7 mouse cellular contexts compared by ENCODE assay signal in genomic region chr16:30596959-30597681, GRCm38 (mm10). TPM values are rescaled to one million over a fixed set of nuclear protein-coding genes. Genes with fewer than 3 reads are reported as not detected.
A peak's percentile ranks its signal among the peaks of the same experiment; 100 is the strongest.
DNase-seq lines count a peak whose midpoint lies in the region; ATAC-seq and TF ChIP-seq lines count a peak whose summit lies in the region.

No protein-coding gene starts in this region.

- H3K4me2 ChIP-seq in limb, embryonic 12.5 days = peak overlapping the region; percentile 34
- H3K4me2 ChIP-seq in midbrain, embryonic 15.5 days = peak overlapping the region; percentile 46

- H3K36me3 ChIP-seq in embryonic facial prominence, embryonic 10.5 days (replicated peaks) = no peaks in the 10 kb centered on the region
- H3K36me3 ChIP-seq in limb, embryonic 12.5 days = no peaks in the 10 kb centered on the region
- no peaks in the 10 kb centered on the region for H3K36me3 ChIP-seq in midbrain, embryonic 15.5 days (replicated peaks)
- H3K36me3 ChIP-seq in spleen, adult 2 months (ENCODE audit: control insufficient read depth, insufficient read depth, low read length) = peaks cover 12% of the 10 kb centered on the region

- DNase-seq in adrenal gland, postnatal 14 days = peak; percentile 90
- DNase-seq in embryonic facial prominence, embryonic 10.5 days (ENCODE audit: low spot score) = peak; percentile 89
- peak; percentile 97 for DNase-seq in heart, adult 11 months
- peak; percentile 95 for DNase-seq in kidney, adult 18-20 months
- peak; percentile 63 to 86 for DNase-seq in spleen, adult 2 months (ENCODE audit: low read depth in 1 of 2, low spot score in 2 of 2)

- peak; percentile 83; the same call in 1 of the 2 replicates for TF ChIP-seq CTCF in spleen, adult 2 months (IDR thresholded peaks at IDR 0.05; ENCODE audit: extremely low read depth, insufficient read depth, insufficient read length, insufficient replicate concordance)

- H3K27ac ChIP-seq in embryonic facial prominence, embryonic 10.5 days (replicated peaks) = no peak overlapping the region
- H3K27ac ChIP-seq in limb, embryonic 12.5 days = no peak overlapping the region
- no peak overlapping the region for H3K27ac ChIP-seq in midbrain, embryonic 15.5 days
- no peak overlapping the region for H3K27ac ChIP-seq in spleen, adult 2 months (ENCODE audit: insufficient read depth, low read length)

- peaks cover 51% of the 10 kb centered on the region for H3K27me3 ChIP-seq in embryonic facial prominence, embryonic 10.5 days (replicated peaks; ENCODE audit: low read depth, poor library complexity, severe bottlenecking)
- H3K27me3 ChIP-seq in limb, embryonic 12.5 days = peaks cover 61% of the 10 kb centered on the region
- H3K27me3 ChIP-seq in midbrain, embryonic 15.5 days (replicated peaks) = peaks cover 27% of the 10 kb centered on the region
- no peaks in the 10 kb centered on the region for H3K27me3 ChIP-seq in spleen, adult 2 months (ENCODE audit: control insufficient read depth, insufficient read depth, low read length)

- ATAC-seq in limb, embryonic 12.5 days (ENCODE audit: insufficient number of reproducible peaks, insufficient read depth, low FRiP score, low TSS enrichment, low read depth) = no peak
- peak; percentile 40 for ATAC-seq in midbrain, embryonic 15.5 days (replicated peaks)

- no peak overlapping the region for H3K9ac ChIP-seq in limb, embryonic 12.5 days (replicated peaks)
- H3K9ac ChIP-seq in midbrain, embryonic 15.5 days = no peak overlapping the region

- H3K4me3 ChIP-seq in embryonic facial prominence, embryonic 10.5 days = peak overlapping the region; percentile 35; the same call in 1 of the 2 replicates
- no peak overlapping the region for H3K4me3 ChIP-seq in limb, embryonic 12.5 days (replicated peaks)
- peak overlapping the region; percentile 14; the same call in 1 of the 2 replicates for H3K4me3 ChIP-seq in midbrain, embryonic 15.5 days
- peak overlapping the region; percentile 17; the same call in 1 of the 2 replicates for H3K4me3 ChIP-seq in spleen, adult 2 months (ENCODE audit: extremely low read depth, insufficient read depth, insufficient read length)

- H3K9me3 ChIP-seq in embryonic facial prominence, embryonic 10.5 days = no peaks in the 10 kb centered on the region
- H3K9me3 ChIP-seq in limb, embryonic 12.5 days = no peaks in the 10 kb centered on the region
- no peaks in the 10 kb centered on the region for H3K9me3 ChIP-seq in midbrain, embryonic 15.5 days

- TF ChIP-seq POLR2A in spleen, adult 2 months (IDR thresholded peaks at IDR 0.05; ENCODE audit: low read depth, low read length) = no peak

- H3K4me1 ChIP-seq in embryonic facial prominence, embryonic 10.5 days = peaks cover 38% of the 10 kb centered on the region
- H3K4me1 ChIP-seq in limb, embryonic 12.5 days (replicated peaks) = peaks cover 24% of the 10 kb centered on the region
- peaks cover 38% of the 10 kb centered on the region for H3K4me1 ChIP-seq in midbrain, embryonic 15.5 days
- peaks cover 2% of the 10 kb centered on the region for H3K4me1 ChIP-seq in spleen, adult 2 months (ENCODE audit: control insufficient read depth, insufficient read depth, insufficient read length)

- 11% methylated on average over 16 of the region's 16 CpGs for WGBS in embryonic facial prominence, embryonic 10.5 days
- 12% methylated on average over 16 of the region's 16 CpGs for WGBS in limb, embryonic 12.5 days
- WGBS in midbrain, embryonic 15.5 days = 9% methylated on average over 16 of the region's 16 CpGs
- 12% methylated on average over 16 of the region's 16 CpGs for WGBS in spleen, adult 2 months

RNA-seq across cellular contexts. Expression of gene Fam43a, which starts 2.4 kb away (rescaled TPM):
- 33.6 and 48.4 TPM in 2 replicates for total RNA-seq in adrenal gland, postnatal 14 days (2021)
- 23.2 and 24.1 TPM in 2 replicates for polyA plus RNA-seq in embryonic facial prominence, embryonic 10.5 days (2016; fragmentation: Nextera tagmentation; extraction: Ambion mirVana)
- 11.2 and 12.0 TPM in 2 replicates for polyA plus RNA-seq in limb, embryonic 12.5 days (2016; fragmentation: Nextera tagmentation; extraction: Ambion mirVana)
- 15.9 and 17.4 TPM in 2 replicates for polyA plus RNA-seq in midbrain, embryonic 15.5 days (2015; fragmentation: Nextera tagmentation; extraction: Ambion mirVana)
- 56.3 and 74.7 TPM in 2 replicates for polyA plus RNA-seq in spleen, adult 2 months (2012; rRNA removed)

RNA-seq across cellular contexts. Expression of gene Lsg1, which starts 9.7 kb away (rescaled TPM):
- 31.0 and 33.2 TPM in 2 replicates for total RNA-seq in adrenal gland, postnatal 14 days (2021)
- polyA plus RNA-seq in embryonic facial prominence, embryonic 10.5 days (2016; fragmentation: Nextera tagmentation; extraction: Ambion mirVana) = 87.1 and 95.3 TPM in 2 replicates
- 77.4 and 82.8 TPM in 2 replicates for polyA plus RNA-seq in limb, embryonic 12.5 days (2016; fragmentation: Nextera tagmentation; extraction: Ambion mirVana)
- polyA plus RNA-seq in midbrain, embryonic 15.5 days (2015; fragmentation: Nextera tagmentation; extraction: Ambion mirVana) = 46.0 and 47.6 TPM in 2 replicates
- 9.6 and 10.2 TPM in 2 replicates for polyA plus RNA-seq in spleen, adult 2 months (2012; rRNA removed)

RNA-seq across cellular contexts. Expression of gene Tmem44, which starts 46.5 kb away (rescaled TPM):
- 6.0 and 9.1 TPM in 2 replicates for total RNA-seq in adrenal gland, postnatal 14 days (2021)
- polyA plus RNA-seq in embryonic facial prominence, embryonic 10.5 days (2016; fragmentation: Nextera tagmentation; extraction: Ambion mirVana) = 25.1 and 25.2 TPM in 2 replicates
- polyA plus RNA-seq in limb, embryonic 12.5 days (2016; fragmentation: Nextera tagmentation; extraction: Ambion mirVana) = 27.5 and 29.5 TPM in 2 replicates
- 88.4 and 96.0 TPM in 2 replicates for polyA plus RNA-seq in midbrain, embryonic 15.5 days (2015; fragmentation: Nextera tagmentation; extraction: Ambion mirVana)
- polyA plus RNA-seq in spleen, adult 2 months (2012; rRNA removed) = 2.7 and 3.5 TPM in 2 replicates
